Mouse (Mus musculus): ENCODE results near the gene Sptan1.

The Sptan1 gene

DNA sequence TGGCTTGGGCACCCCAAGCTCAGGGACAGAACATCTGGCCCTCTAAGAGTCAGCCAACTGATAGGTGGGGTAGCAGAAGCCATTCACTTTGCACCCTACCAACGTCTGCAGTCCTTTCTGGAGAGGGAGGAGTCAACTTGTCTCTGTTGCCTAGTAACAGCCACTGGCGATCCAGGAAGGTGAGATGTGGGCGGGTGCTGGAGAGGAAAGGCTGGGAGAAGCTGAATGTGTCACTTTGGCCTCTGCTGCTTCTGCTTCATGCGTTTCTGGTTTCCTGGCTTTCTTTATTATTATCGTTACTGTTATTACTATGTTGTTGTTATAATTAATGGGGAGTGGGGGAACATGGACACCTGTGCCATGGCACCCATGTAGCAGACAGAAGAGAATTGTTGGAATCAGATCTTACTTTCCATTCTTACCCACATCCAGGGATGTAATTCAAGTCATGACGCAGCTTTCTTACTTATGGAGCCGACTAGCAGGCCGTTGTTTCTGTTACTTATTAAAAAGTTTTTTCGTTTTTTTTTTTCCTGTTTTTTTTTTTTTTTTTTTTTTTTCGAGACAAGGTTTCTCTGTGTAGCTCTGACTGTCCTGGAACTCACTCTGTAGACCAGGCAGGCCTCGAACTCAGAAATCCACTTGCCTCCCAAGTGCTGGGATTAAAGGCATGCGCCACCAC lies 92.0 kb downstream of the Sptan1 start, which contains the start of gene Set:
TSS of gene Set (plus strand) at position 156 of the 682 bp plus-strand sequence.
- intact Hi-C loops (cut with DNase I) = no loop called here

DNA sequence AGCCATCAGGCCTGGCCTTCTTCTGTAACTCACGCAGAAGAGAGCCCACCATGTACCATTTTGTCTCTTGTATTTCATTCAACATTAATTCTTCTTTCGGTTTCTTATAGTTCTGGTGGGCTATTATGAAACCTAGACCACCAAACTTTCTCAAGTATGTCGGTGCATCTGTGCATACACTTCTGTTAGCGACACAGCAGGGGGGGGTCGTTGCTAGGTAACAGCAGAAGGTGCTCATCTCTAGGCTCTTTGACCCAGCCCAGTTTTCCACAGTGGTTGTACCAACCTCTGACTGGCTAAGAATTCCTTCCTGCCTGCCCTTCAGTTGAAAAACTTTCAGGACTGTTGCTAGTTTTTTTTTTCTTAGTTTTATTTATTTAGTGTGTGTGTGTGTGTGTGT lies 93.1 kb downstream of the Sptan1 start:
- intact Hi-C loops (cut with DNase I) = no loop called here

DNA sequence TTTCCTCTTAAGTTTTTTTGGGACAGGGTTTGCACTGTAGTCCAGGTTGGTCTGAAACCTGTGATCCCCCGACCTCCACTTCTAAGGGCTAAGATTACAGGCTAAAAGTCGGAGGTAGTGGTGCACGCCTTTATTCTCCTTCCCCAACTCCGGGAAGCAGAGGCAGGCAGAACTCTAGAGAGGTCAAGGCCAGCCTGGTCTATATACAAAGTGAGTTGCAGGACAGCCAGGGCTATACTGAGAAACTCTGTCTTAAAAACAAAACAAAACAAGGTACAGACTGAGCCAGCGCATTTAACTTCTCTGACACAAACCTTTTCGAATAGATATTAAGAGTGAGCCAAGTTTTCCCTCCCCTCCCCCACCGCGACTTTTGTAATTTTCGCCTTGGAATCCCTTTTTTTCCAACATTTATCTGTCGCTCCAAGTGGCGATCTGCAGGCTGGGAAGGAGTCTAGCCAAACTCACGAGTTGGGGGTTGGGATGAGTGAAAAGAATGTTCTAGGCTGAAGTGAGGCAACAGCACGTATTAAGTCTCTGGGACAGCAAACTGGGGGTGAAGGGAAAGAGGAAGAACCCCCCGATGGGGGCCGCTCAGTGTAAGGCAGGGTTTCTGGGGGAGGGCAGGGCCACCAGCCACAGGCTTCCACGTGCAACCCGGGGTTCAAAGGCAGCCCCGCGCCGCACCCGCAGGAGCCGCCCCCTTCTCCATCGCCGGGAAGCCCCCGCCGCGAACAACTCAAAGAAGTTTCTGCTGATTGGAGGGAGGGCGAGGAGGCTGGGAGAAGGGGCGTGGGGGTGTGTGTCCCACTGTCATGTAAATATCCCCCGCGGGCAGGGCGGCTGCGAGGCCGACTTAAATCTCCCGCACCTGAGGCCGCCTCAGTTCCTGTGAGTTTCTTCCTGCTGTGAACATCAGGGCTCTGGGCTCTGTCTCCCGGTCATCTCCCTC lies 96.1 kb downstream of the Sptan1 start:
- intact Hi-C loops (cut with DNase I) = no loop called here

DNA sequence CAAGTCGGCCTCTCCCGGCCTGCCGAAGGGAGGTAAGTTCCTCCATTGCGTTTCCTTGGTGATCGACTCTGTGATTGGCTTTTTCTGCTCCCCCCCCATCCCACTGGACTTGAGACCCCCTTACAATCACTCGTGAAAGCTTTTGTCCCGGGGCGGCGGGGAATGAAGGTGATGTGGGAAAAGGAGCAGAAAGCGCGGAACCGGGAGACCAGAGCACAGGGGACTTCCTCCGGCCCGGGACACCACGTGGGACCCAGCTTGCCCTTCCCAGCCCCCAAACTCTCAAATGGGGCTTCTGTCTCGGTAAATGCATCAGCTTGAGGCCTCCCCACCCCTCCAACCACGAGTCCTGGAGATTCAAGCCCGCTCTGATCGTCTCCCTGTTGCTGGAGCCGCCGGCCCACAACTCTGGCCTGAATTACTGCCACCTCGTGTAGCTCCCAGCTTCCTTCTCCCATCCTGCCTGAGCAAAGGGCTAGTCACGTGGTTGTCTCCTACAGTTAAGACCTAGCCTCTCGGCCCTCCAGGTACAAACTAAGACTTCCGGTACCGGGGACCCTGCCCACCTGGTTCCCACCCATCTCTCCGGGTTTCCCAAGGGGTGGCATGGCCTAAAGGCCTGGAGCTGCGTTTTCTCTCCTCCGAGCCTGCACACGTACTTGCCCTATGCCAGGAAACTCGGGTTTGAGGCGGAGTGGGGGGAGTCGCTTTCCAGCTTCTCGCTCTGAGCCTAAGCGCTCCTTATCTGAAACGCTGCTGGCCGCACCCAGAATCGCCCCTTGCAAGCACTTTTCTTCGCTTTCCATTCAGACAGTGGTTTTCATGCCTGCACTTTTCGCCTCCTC lies 97.1 kb downstream of the Sptan1 start:
- intact Hi-C loops (cut with DNase I) = no loop called here

DNA sequence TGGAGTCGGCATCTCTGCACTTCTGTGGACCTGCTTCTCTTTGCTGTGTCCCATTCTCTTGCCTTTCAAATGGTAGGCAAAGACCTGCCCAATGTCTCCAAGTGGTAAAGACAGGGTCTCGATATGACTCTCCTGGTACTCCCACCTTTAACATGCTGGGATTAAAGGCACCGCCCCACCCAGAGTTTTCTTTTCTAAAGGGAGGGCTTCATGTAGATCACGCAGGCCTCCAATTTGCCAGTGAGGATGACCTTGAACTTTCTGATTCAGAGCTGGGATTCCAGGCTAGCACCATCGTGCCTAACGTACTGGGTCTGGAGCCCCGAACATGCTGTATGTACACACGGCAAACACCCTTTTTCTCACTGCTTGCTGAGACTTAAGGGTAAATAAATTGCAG lies 97.9 kb downstream of the Sptan1 start:
- intact Hi-C loops (cut with DNase I) = no loop called here

DNA sequence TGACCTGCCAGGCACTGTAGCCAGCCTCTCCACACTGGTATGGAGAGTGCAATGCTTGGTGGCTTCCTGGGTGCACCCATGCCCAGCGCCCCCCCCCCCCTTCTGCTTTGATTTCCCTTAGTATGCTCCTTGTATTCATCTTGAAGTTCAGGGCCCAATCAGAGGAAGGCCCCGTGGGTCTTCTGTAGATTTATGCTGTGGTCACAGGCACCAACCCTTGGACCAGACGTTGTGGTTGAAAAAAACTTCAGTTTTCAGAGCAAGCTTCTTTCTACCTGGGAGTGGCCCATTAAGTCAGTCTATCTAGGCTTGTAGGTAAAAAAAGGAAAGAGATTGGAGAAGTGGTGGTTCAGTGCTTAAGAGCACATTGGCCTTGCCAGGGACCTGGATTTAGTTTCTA lies 98.4 kb downstream of the Sptan1 start:
- intact Hi-C loops (cut with DNase I) = no loop called here

DNA sequence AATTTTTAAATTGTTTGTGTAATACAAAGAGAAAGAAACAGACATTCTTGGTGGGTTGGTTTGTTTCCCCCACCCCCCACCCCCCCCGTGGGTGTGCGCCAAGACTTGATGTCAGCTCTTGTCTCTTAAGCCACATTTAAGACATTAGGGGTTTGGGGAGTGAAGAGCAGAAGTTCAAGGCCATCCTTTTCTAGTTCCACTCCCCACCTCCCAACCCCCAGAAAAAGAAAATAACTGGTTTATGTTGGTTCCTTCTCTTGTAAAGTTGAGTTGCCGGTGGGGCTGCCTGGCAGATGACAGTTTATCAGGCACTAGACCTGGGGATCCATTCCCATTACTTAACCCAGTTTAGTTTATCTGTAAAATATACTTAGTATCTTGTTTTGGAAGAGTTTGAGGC lies 98.9 kb downstream of the Sptan1 start:
- intact Hi-C loops (cut with DNase I) = no loop called here

DNA sequence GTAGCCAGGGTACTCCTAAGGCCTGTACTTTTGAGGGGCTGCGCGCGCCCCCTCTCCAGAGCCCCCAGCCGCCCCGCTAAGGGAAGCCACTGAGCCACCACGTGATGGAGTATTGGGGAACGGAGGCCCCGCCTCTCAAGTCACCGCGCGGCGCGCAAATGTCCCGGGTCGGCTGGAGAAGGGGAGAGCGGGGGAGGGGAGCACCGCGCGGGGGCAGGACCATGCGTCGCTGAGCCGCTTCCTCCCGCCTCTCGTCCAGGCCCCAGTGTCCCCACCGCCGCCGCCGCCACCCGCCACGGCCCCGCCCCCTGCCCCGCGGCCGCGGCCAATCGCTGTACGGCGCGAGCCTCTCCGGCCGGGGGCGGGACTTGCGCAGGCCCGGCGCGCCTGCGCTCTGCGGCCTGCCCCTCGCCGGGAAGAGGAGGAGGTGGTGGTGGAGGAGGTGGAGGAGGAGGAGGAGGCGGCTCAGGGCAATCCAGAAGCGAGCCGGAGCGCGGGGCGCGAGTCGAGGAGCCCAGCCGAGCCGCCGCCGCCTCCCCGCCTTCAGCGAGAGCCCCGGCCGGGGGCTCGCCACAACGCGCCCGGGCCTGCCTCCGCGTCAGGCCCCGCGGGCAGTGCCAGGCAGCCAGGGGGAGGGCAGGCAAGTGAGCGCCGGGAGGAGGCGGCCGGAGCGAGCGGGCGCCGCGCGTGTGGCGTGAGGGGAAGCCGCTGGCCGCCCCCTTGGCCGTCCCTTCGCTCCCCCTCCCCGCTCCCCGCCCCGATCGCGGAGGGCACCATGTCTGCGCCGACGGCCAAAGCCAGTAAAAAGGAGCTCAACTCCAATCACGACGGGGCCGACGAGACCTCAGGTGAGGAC lies 100.9 kb downstream of the Sptan1 start:
- intact Hi-C loops (cut with DNase I) = no loop called here

DNA sequence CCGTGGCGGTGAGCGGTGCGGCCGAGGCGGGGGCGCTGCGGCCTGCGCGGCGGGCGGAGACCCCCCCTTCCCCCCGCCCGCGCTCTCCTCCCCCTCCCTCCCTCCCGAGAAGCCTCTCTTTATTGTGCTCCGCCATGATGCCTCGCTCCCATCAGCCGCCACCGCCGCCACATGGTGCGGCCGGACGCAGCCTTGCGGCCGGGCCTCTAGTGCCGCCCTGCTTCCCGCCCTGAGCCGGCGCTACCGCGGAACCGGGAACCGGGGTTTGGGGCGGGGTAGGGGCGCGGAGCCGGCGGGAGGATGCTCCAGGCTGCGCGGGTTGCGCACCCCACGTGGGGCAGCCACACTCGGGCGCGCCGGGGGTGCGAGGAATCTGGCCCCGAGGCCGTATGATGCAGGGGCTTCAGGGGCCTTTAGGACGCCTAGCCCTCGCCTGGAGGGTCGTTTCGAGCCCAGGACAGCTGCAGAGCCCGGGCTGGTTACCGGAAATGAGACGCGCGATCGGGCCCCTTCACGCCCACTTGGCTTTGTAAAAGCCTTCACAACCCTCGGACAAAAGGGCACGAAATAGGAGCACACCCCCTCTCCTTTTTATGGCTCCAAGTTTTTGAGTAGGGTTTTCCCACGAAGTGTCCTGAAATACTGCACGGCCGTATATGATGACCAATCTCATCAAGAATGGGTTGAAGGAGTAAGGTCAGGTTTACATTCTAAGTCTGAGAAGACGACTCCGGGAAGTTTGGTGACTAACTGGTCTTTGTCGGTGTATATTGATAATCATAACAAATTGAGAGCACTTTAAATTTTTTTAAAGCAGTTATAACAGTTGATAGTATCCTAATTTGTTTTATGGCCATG lies 101.9 kb downstream of the Sptan1 start:
- intact Hi-C loops (cut with DNase I) = no loop called here

DNA sequence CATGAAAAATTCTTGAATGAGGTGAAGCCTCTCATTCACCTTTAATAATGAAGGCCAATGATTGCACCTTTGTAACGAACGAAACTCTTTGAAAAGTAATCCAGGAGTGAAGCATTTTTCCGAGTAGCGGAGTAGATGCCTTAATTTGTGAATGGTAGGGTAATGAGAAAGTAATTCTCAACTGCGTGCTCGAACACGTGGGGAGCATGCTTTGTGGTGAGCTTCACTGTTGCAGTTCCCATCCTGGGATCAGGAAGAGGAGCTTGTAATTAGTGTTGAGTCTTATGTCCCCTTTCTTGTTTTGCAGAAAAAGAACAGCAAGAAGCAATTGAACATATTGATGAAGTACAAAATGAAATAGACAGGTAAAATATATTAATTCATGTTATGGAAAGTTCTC lies 102.6 kb downstream of the Sptan1 start:
- intact Hi-C loops (cut with DNase I) = no loop called here

DNA sequence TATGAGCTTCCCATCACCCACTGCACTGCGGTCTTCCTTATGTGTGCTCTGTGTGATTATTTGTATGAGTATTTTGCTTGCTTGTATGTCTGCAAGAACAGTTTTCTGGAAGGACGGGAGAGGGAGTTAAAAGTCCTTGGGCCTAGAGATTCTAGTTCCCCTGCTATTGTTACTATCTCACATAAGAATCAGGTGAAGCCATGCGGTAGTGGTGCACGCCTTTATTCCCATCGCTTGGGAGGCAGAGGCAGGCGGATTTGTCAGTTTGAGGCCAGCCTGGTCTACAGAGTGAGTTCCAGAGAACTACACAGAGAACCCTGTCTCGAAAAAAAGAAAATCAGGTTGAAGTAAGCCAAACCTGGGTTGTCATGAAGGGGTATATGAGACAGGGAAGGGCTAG lies 107.5 kb downstream of the Sptan1 start:
- intact Hi-C loops (cut with DNase I) = no loop called here

DNA sequence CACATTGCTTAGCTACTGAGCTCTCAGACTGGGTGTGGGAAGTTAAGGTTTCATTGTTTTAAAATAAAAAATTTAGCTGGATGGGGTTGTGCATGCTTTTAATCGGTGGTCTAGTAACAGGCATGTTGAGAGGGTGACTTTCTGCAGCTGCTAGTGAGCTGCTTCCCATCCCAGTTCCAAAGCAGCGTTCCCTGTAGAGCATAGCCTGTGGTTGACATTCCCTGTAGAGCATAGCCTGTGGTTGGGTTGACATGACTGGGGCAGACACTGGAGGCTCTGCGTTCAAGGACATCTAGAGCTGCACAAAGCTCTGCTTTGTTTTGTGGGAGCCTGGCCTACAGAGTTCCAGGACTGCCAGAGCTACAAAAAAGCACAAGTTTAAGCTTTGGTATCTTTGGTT lies 107.9 kb downstream of the Sptan1 start:
- intact Hi-C loops (cut with DNase I) = no loop called here

DNA sequence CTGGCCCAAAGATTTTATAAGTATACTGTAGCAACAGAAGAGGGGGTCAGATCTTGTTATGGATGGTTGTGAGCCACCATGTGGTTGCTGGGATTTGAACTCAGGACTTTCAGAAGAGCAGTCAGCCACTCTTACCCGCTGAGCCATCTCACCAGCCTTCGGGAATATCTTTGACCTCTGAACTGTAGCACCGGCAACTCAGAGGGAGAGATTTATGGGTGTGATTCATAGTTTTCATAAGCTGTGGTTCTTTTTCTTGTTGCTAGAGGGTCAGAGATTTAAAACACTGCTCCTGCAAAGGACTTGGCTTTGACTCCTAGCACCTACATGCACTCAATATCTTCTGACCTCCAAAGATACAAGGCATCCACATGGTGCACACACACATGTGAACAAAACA lies 110.3 kb downstream of the Sptan1 start:
- intact Hi-C loops (cut with DNase I) = no loop called here

DNA sequence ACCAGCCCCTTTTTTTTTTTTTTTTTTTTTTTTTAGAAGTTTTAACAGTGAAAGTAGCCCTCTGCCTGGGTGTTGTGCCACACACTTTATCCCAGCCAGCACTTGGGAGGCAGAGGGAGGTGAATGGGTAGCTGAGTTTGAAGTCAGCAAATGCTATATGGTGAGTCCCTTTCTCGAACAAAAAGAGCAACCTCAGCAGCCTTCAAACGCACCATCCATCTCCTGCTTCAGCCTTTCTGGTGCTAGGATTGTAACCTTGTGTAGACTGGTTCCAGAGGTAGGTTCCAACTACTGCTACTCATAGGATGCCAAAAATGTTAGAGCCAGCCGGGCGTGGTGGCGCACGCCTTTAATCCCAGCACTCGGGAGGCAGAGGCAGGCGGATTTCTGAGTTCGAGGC lies 111.1 kb downstream of the Sptan1 start:
- intact Hi-C loops (cut with DNase I) = no loop called here

DNA sequence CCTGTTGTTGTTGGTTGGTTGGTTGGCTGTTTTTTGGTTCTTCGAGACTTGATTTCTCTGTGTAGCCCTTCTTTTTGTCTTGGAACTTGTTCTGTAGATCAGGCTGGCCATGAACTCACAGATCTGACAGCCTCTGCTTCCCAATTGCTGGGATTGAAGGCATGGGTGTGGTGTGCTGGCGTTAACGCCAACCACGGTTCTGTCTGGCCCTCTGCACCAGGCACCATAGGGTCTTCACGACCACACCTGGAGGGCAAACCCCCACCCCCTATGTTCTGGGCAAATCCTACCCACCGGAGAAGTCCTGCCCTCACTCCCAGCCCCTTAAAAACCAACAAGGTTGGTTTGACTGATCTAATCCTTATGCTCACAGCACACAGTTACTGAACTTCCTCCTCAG lies 111.6 kb downstream of the Sptan1 start:
- intact Hi-C loops (cut with DNase I) = no loop called here

DNA sequence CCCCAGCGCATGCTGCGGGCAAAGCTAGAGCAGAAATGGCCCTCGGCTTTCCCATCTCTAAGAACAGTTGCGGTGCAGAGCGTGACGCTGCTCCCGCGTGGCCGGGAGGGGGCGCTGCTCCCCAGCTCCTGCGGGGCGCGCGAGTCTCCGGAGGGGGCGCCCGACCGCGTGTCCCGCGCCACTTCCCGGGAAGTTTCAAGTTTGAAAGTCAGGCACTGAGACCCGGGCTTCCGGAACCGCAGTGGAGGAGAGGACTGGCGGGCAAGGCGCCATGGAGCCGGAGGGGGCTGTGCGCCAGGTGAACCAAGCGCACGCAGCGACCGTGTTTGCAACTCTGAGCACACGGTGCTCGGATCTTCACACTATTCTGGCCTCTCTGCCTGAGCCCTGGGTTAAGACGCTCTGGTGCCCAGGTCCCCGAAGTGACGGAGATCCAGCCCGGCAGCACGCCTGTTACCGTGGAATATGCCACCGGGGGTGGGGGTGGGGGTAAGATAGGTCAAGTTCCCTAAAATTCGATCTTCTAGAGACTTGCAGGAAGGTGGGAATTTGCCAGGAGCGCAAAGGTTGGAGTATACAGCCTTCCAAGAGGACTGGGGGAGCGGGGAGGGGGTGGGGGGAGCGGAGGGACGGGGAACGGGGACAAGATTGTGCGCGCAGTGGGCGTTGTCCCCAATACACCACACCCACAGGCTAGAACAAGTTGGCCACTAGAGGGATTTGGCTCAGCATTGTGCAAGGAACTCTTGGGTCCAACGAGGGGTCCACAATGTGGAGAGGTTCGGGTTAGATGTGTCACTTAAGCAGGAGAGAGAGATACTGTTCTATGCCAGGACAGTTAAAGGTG lies 112.4 kb downstream of the Sptan1 start, which contains the start of gene Pkn3:
TSS of gene Pkn3 (plus strand) at position 183 of the 847 bp plus-strand sequence.
- intact Hi-C loops (cut with DNase I) = no loop called here

DNA sequence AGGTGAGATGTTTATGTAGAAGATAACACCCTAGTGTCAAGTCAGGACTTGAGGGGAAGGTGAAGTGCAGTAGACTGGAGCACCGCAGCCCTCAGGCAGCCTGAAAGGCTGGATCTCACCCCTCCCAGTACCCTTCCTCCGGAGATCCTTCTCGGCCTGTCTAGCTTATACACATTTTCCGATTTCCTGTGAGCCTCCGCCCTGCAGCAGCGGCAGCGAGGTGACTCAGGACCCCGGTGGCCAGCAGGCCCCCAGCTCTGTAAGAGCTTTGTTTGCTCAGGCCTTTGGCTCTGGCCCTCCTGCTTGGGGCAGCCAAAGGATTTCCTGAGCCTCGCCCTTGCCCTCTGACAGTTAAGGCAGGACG lies 113.0 kb downstream of the Sptan1 start:
- intact Hi-C loops (cut with DNase I) = no loop called here

DNA sequence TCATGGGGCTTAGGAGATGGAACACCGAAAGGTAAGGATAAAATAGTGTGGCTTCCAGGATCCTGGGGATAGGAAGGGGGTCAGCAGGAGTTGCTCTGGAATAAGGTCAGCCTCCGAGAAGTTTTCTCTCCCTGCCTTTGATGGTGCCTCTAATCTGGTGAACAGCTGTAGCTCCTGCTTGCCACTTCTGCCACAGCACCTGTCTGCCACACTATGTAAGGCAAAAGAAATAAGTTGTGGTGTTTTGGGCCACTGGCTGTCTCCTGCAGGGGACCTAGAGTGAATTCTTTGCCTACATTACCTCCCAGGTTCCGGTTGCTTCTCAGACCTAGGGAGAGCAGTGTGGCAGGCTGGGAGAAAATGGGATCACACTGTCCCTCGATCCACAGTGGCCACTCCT lies 113.4 kb downstream of the Sptan1 start:
- intact Hi-C loops (cut with DNase I) = no loop called here

All from adrenal gland (tissue).